Mouse (Mus musculus) small intestine, adult 2 months (tissue): ENCODE measurements around the gene Phf8.

ENCODE experiments used
- CTCF ChIP-seq: fragments of 200-500 bp; IDR thresholded peaks from 2 replicates; pipeline ENCODE4 v1.5.1; 2012; ENCODE audit warnings: low read depth, mild to moderate bottlenecking, control low read depth, inconsistent platforms, low read length, moderate library complexity, mixed read lengths; ENCODE audit not compliant: insufficient replicate concordance, insufficient read length; ENCODE audit errors: extremely low read depth
- POLR2A ChIP-seq: fragments of 200-500 bp; IDR thresholded peaks from 2 replicates; pipeline ENCODE4 v1.6.1; 2012; ENCODE audit warnings: low read depth, mild to moderate bottlenecking, control low read depth, inconsistent platforms, low read length, moderate library complexity

DNA sequence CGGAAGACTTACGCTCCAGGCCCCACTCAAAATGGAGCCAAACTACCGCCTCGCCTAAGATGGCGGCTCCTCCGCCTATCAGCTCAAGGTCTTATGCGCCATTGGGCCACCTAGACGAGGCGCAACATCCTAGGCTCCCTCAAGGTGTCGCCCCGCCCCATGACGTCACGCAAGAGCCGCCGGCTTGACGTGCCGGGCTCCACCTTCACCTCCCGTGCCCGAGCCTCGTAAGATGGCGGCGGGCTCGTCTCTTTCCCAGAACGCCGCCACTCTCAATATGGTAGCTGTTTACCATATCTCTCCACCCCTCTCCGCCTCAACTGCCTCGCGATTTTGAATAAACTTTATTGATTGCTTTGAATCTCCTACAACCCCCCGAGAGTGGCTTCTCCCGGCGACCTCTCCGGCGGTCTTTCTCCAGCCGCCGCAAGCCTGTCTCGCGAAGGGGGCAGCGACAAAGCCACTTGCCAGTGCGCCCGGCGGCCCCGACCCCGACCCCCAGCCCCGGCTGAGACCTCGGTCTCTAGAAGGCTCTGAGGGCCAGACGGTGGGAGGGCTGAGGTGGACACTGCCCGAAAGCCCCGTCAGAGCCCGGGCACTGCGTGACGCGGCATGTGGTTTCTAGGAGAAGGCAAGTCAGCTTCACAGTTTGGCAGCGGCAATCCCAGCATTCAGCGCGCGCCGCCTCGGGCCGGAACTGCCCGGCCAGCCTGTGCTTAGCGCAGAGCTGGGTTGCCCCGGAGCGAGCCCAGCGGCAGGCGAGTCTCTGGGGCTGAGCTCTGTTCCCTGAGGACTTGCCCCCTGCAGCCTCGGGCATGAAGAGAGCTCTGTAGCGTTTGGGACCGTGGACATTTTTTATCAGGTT lies at the start of gene Phf8:
- peak; percentile 71 for TF ChIP-seq POLR2A
- no peak for TF ChIP-seq CTCF
